Mouse (Mus musculus) midbrain, embryonic 16.5 days (tissue): ENCODE results near the gene Fxr1. TPM values are rescaled to one million over a fixed set of nuclear protein-coding genes. Genes with fewer than 3 reads are reported as not detected.
"Not testable (repeated sequence)": the region's sequence is repeated elsewhere in the genome, so short reads cannot be mapped to it uniquely, and the experiment has no call there.

ENCODE experiments used
- ATAC-seq: fragments of 200-750 bp; cut with Nextera tagmentation; 2 replicates; pipeline ENCODE4 v1.8.0; 2017; ENCODE audit warnings: moderate TSS enrichment
- H3K27ac ChIP-seq: fragments of 300-500 bp; sonication (generic); 2 replicates; pipeline ENCODE4 v1.5.1; 2014; ENCODE audit warnings: mild to moderate bottlenecking, low read length, mixed read lengths
- H3K27me3 ChIP-seq: fragments of 300-500 bp; sonication (generic); 2 replicates; pipeline ENCODE4 v1.6.1; 2014; ENCODE audit warnings: low read depth, low read length, mixed read lengths; ENCODE audit not compliant: control insufficient read depth, insufficient read depth
- H3K36me3 ChIP-seq: fragments of 300-500 bp; sonication (generic); 2 replicates; pipeline ENCODE4 v1.6.1; 2014; ENCODE audit warnings: mild to moderate bottlenecking, low read length, moderate library complexity, mixed read lengths; ENCODE audit not compliant: control insufficient read depth, insufficient read depth
- H3K4me1 ChIP-seq: fragments of 300-500 bp; sonication (generic); 2 replicates; pipeline ENCODE4 v1.6.1; 2014; ENCODE audit warnings: mild to moderate bottlenecking, low read length, mixed read lengths; ENCODE audit not compliant: control insufficient read depth, insufficient read depth
- H3K4me2 ChIP-seq: fragments of 300-500 bp; sonication (generic); 2 replicates; pipeline ENCODE4 v1.6.1; 2014; ENCODE audit warnings: mild to moderate bottlenecking, low read length, mixed read lengths
- H3K4me3 ChIP-seq: fragments of 300-500 bp; sonication (generic); 2 replicates; pipeline ENCODE4 v1.5.1; 2014; ENCODE audit warnings: low read depth, mild to moderate bottlenecking, low read length, moderate library complexity, mixed read lengths
- H3K9ac ChIP-seq: fragments of 300-500 bp; sonication (generic); 2 replicates; pipeline ENCODE4 v1.6.1; 2014; ENCODE audit warnings: low read depth, low read length, mixed read lengths
- H3K9me3 ChIP-seq: fragments of 300-500 bp; sonication (generic); replicated peaks from 2 replicates; pipeline ENCODE4 v1.6.1; 2014; ENCODE audit warnings: mild to moderate bottlenecking, low read length, mixed read lengths; ENCODE audit not compliant: control insufficient read depth, poor library complexity, severe bottlenecking
- WGBS: fragments of 180-500 bp; shearing (Covaris S2); extraction: QIAGEN DNeasy Blood & Tissue Kit; methylation state at CpG from one replicate; pipeline ENCODE4 v1.1.7; 2014; 5-methylcytosine and 5-hydroxymethylcytosine counted together
- polyA plus RNA-seq: library from polyadenylated mRNA; unstranded; fragments of >200 nt; fragmentation: Nextera tagmentation; extraction: Ambion mirVana; gene quantifications from 2 replicates; pipeline ENCODE4 v1.2.1, GENCODE M21; 2015

The Fxr1 gene
- 31.6 and 36.9 TPM in 2 replicates for polyA plus RNA-seq

GRCm38 (mm10) chr3:34019540-34020381, at the start of gene Fxr1:
Gene Fxr1, plus strand, starts transcription at chr3:34019943.
- Histone ChIP-seq H3K36me3 (no peaks in the 10 kb centered on the region), H3K4me2 (peak within 1 kb of the TSS; percentile 78), H3K4me1 (peaks cover 11% of the 10 kb centered on the region), H3K27ac (peak within 1 kb of the TSS; percentile 91), H3K27me3 (no peaks in the 10 kb centered on the region), H3K9ac (peak within 1 kb of the TSS; percentile 99), H3K9me3 (no peaks in the 10 kb centered on the region), H3K4me3 (peak within 1 kb of the TSS; percentile 96)
- WGBS, result under 1% methylated on average over 68 of the region's 97 CpGs
- ATAC-seq, result peak; percentile 97

DNA sequence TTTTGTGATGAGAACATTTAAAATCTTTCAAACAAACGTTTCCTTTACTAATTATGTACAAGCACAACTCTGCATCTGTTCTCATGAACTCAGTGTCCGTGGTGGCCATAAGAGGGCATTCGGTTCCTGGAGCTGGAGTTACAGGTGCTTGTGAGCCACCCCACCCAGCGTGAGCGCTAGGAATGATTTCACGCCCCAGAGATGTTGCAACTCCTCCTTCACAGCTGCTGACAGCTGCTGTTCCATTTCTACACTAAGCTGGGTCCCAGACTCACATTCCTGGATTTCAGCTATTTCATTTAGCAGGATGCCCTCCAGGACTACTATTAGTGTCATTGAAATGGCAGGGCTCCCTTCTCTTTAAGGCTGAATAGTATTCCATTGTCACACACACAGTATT, 40.3 kb upstream of the Fxr1 start:
- Histone ChIP-seq H3K27ac (no peak overlapping the region), H3K4me3 (no peak overlapping the region), H3K9me3 (no peaks in the 10 kb centered on the region), H3K4me1 (no peaks in the 10 kb centered on the region), H3K27me3 (no peaks in the 10 kb centered on the region), H3K36me3 (no peaks in the 10 kb centered on the region), H3K4me2 (no peak overlapping the region), H3K9ac (no peak overlapping the region)
- WGBS, result 77% methylated on average over 6 of the region's 6 CpGs
- ATAC-seq, result no peak

- Histone ChIP-seq H3K9me3 (no peaks in the 10 kb centered on the region), H3K4me3 (no peak overlapping the region), H3K27ac (no peak overlapping the region), H3K9ac (no peak overlapping the region), H3K4me1 (no peaks in the 10 kb centered on the region), H3K36me3 (no peaks in the 10 kb centered on the region), H3K4me2 (no peak overlapping the region), H3K27me3 (no peaks in the 10 kb centered on the region)
- ATAC-seq, result no peak
- WGBS, result 93% methylated on average over 5 of the region's 5 CpGs
These were observed 37.0 kb upstream of the Fxr1 start for GRCm38 (mm10) chr3:33982746-33983145.

GRCm38 (mm10) chr3:33989302-33989701, 30.4 kb upstream of the Fxr1 start:
- H3K9me3 ChIP-seq, result no peaks in the 10 kb centered on the region
- H3K27me3 ChIP-seq, result no peaks in the 10 kb centered on the region
- H3K9ac ChIP-seq, result no peak overlapping the region
- no peak overlapping the region for H3K4me3 ChIP-seq
- 73% methylated on average over 8 of the region's 8 CpGs for WGBS
- no peak overlapping the region for H3K27ac ChIP-seq
- no peaks in the 10 kb centered on the region for H3K36me3 ChIP-seq
- no peaks in the 10 kb centered on the region for H3K4me1 ChIP-seq
- no peak for ATAC-seq
- no peak overlapping the region for H3K4me2 ChIP-seq

GRCm38 (mm10) chr3:33990451-33990850, 29.3 kb upstream of the Fxr1 start:
- Histone ChIP-seq H3K9me3 (no peaks in the 10 kb centered on the region), H3K27me3 (no peaks in the 10 kb centered on the region), H3K4me1 (no peaks in the 10 kb centered on the region), H3K4me3 (no peak overlapping the region), H3K27ac (no peak overlapping the region), H3K9ac (no peak overlapping the region), H3K36me3 (no peaks in the 10 kb centered on the region), H3K4me2 (no peak overlapping the region)
- no peak for ATAC-seq
- 76% methylated on average over 10 of the region's 10 CpGs for WGBS

- 65% methylated on average over 8 of the region's 8 CpGs for WGBS
- Histone ChIP-seq H3K4me1 (no peaks in the 10 kb centered on the region), H3K27me3 (no peaks in the 10 kb centered on the region)
These were observed 28.8 kb upstream of the Fxr1 start for GRCm38 (mm10) chr3:33990921-33991320.

GRCm38 (mm10) chr3:33993421-33994126, 26.2 kb upstream of the Fxr1 start:
- Histone ChIP-seq H3K4me1 (no peaks in the 10 kb centered on the region), H3K9me3 (no peaks in the 10 kb centered on the region), H3K4me2 (no peak overlapping the region), H3K4me3 (no peak overlapping the region), H3K9ac (no peak overlapping the region), H3K27ac (no peak overlapping the region), H3K36me3 (no peaks in the 10 kb centered on the region), H3K27me3 (no peaks in the 10 kb centered on the region)
- WGBS, result 93% methylated on average over 14 of the region's 14 CpGs
- ATAC-seq, result no peak

More at GRCm38 (mm10) chr3:33990921-33991320, 28.8 kb upstream of the Fxr1 start:
- ATAC-seq, result no peak
- Histone ChIP-seq H3K27ac (no peak overlapping the region), H3K4me3 (no peak overlapping the region), H3K4me2 (no peak overlapping the region), H3K9me3 (no peaks in the 10 kb centered on the region), H3K9ac (no peak overlapping the region), H3K36me3 (no peaks in the 10 kb centered on the region)

- H3K27ac ChIP-seq, result no peak overlapping the region
- 82% methylated on average over 3 of the region's 3 CpGs for WGBS
- no peaks in the 10 kb centered on the region for H3K4me1 ChIP-seq
- no peak overlapping the region for H3K4me2 ChIP-seq
- H3K9me3 ChIP-seq, result no peaks in the 10 kb centered on the region
- H3K9ac ChIP-seq, result no peak overlapping the region
- H3K36me3 ChIP-seq, result no peaks in the 10 kb centered on the region
- H3K27me3 ChIP-seq, result no peaks in the 10 kb centered on the region
- no peak for ATAC-seq
- no peak overlapping the region for H3K4me3 ChIP-seq
These were observed 25.6 kb upstream of the Fxr1 start for GRCm38 (mm10) chr3:33994127-33994488.

GRCm38 (mm10) chr3:34001691-34002090, 18.1 kb upstream of the Fxr1 start:
- H3K27ac ChIP-seq, ATAC-seq, H3K9me3 ChIP-seq, H3K36me3 ChIP-seq, H3K27me3 ChIP-seq, H3K4me2 ChIP-seq, H3K4me1 ChIP-seq, H3K4me3 ChIP-seq, H3K9ac ChIP-seq: not testable (repeated sequence)
